Mouse (Mus musculus) frontal cortex, postnatal 14 days (tissue): Measurements from ENCODE around the gene Gabrg2.

ENCODE experiments used
- DNase-seq, 2 experiments: peaks; one replicate each; pipeline ENCODE4 v3.0.0; 2022; ENCODE audit warnings: low spot score in 2 of 2

Gene Gabrg2

GRCm38 (mm10) chr11:42000190-42001098 is at the start of gene Gabrg2:
Gene Gabrg2 (minus strand): TSS chr11:42000857.
- peak in 1 of 2 experiments; percentile 20 for DNase-seq

DNA sequence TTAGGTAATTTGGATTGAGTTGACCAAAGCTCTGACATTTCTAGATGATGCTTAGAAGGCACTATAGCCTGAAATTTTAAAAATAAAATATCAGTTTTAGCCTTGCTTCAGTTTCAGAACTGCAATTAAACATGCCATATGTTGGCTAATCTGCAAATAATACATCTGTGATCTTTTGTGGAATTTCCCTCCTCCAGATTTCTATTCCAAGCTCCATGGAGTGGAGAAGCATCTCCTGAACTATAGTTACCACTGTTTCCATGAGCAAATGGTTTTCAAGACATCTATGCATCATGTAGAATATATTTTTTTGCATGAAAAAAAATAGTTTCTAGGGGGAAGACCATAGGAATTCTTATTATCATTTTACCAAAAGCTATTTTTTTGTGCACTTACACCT is 47.5 kb upstream of the Gabrg2 start:
- no peak for DNase-seq

- DNase-seq = peak; percentile 20 to 26
These were observed 1.2 kb downstream of the Gabrg2 start for GRCm38 (mm10) chr11:41999468-41999881.

GRCm38 (mm10) chr11:41980152-41980551 is 20.5 kb downstream of the Gabrg2 start:
- DNase-seq = no peak

GRCm38 (mm10) chr11:41968595-41968994 is 32.1 kb downstream of the Gabrg2 start:
- DNase-seq = no peak

- no peak for DNase-seq
These were observed 38.0 kb downstream of the Gabrg2 start for GRCm38 (mm10) chr11:41962706-41963105.

- no peak for DNase-seq
These were observed 47.1 kb downstream of the Gabrg2 start for GRCm38 (mm10) chr11:41953550-41953949.

GRCm38 (mm10) chr11:41951898-41952297 is 48.8 kb downstream of the Gabrg2 start:
- DNase-seq = no peak

- no peak for DNase-seq
These were observed 55.2 kb downstream of the Gabrg2 start for GRCm38 (mm10) chr11:41945471-41945870.

GRCm38 (mm10) chr11:41937979-41938378 is 62.7 kb downstream of the Gabrg2 start:
- no peak for DNase-seq

DNA sequence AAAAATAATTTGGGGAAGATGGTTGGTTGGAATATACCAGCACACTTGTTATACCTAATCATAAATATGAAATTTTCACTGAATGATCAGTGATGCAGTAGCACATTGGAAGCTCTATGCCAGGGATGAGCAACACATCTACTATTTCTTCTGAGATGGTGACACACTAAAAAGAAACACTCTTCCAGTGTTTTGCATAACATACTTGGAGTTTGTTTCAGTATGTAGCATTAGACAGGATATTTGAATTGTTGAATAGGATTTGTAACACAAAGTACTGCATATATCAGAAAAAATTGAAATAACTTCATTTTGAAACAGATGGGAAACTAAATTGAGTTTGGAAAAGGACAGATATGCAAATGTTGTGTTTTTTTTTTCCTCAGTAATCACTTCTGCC is 81.8 kb downstream of the Gabrg2 start:
- no peak for DNase-seq

GRCm38 (mm10) chr11:41914066-41914465 is 86.6 kb downstream of the Gabrg2 start:
- DNase-seq = no peak

- no peak for DNase-seq
These were observed 97.0 kb downstream of the Gabrg2 start for GRCm38 (mm10) chr11:41903661-41904060.
